9 mouse cellular contexts compared by ENCODE assay signal in the genomic region with DNA sequence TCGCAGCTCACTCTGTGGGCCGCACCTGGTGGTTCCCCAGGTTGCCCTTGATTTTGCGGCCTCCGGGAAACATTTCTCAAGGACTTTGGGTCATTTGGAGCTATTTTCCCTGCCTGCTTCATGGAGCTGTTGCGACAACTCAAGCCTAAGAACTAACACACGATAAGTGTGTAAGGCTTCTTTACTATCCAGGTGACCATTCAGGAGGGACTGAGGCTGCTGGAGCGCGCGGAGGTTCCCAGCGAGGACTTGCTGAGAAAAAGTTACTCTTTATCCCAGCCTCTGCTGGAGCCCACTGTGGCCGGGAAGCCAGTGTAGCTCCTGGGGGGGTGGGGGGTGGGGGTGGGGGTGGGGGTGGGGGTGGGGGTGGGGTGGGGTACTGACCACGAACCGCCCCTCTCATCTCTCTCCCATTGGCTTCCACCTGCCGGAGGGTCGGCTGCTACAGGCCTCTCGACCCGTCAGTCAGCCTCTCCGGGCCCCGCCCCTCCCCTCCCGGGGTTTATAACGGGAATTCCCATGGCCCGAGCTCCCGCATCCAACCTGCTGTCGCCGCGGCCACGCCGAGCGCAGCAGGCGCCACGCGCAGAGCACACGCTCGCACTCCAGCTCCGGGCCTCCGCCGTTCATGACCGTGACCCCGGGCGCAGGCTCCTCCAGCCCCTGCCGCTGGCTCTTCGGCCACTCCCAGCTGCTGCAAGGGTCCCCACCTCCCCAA. TPM values are rescaled to one million over a fixed set of nuclear protein-coding genes. Genes with fewer than 3 reads are reported as not detected.
DNase-seq lines count a peak whose midpoint lies in the region; ATAC-seq and TF ChIP-seq lines count a peak whose summit lies in the region.
"Had no signal": no experiment of that assay in that cellular context is flagged by ENCODE, and none has a peak within 500 bp of the region (broad histone marks: within the 10 kb centered on the region; RNA-seq: fewer than 3 reads in every experiment).

A gene (plus strand): TSS at position 532 of the 718 bp plus-strand sequence.

- intact Hi-C loops in gastrocnemius, postnatal 14 days (cut with DNase I; ENCODE audit: low total_unique reads): no loop called here

- 0 out of 2 replicates have a peak, but pooled peaks have one; percentile 31 for ATAC-seq in intestine, postnatal 0 days
- peak; percentile 90 for ATAC-seq in neural tube, embryonic 12.5 days (ENCODE audit: low FRiP score, low read depth)

- WGBS in intestine, postnatal 0 days: 5% methylated on average over 40 of the region's 42 CpGs
- WGBS in limb, embryonic 10.5 days: 5% methylated on average over 40 of the region's 42 CpGs
- WGBS in neural tube, embryonic 12.5 days: 5% methylated on average over 41 of the region's 42 CpGs

- no peak within 1 kb of the TSS for H3K9ac ChIP-seq in intestine, postnatal 0 days (ENCODE audit: low read depth, low read length)
- peak within 1 kb of the TSS; percentile 65 for H3K9ac ChIP-seq in neural tube, embryonic 12.5 days

- H3K9me3 ChIP-seq in intestine, postnatal 0 days (ENCODE audit: control insufficient read depth): no peaks in the 10 kb centered on the region
- no peaks in the 10 kb centered on the region for H3K9me3 ChIP-seq in limb, embryonic 10.5 days (replicated peaks)
- H3K9me3 ChIP-seq in neural tube, embryonic 12.5 days: no peaks in the 10 kb centered on the region

- TF ChIP-seq CTCF in intestine, postnatal 0 days (IDR thresholded peaks at IDR 0.05; ENCODE audit: low read depth): no peak

- no peaks in the 10 kb centered on the region for H3K36me3 ChIP-seq in intestine, postnatal 0 days (ENCODE audit: control insufficient read depth, insufficient read depth)
- H3K36me3 ChIP-seq in limb, embryonic 10.5 days: peaks cover 6% of the 10 kb centered on the region
- H3K36me3 ChIP-seq in neural tube, embryonic 12.5 days: no peaks in the 10 kb centered on the region

- DNase-seq in lung, adult 18-20 months: peak; percentile 10 to 12
- DNase-seq in lung, postnatal 14 days: no peak
- peak; percentile 78 for DNase-seq in embryo, embryonic 10 days (ENCODE audit: low spot score)
- DNase-seq in gastrocnemius, postnatal 14 days: peak; percentile 55
- DNase-seq in limb, embryonic 10.5 days (ENCODE audit: low spot score): peak; percentile 85
- peak; percentile 71 for DNase-seq in thymus, postnatal 25 days

- peak within 1 kb of the TSS; percentile 40 for H3K4me3 ChIP-seq in intestine, postnatal 0 days (ENCODE audit: low read depth, low read length)
- peak within 1 kb of the TSS; percentile 79 for H3K4me3 ChIP-seq in limb, embryonic 10.5 days
- H3K4me3 ChIP-seq in neural tube, embryonic 12.5 days: peak within 1 kb of the TSS; percentile 75
- H3K4me3 ChIP-seq: myocyte had no signal

- H3K27me3 ChIP-seq in intestine, postnatal 0 days (replicated peaks; ENCODE audit: control insufficient read depth, insufficient read depth, low read length): peaks cover 29% of the 10 kb centered on the region
- peaks cover 42% of the 10 kb centered on the region for H3K27me3 ChIP-seq in limb, embryonic 10.5 days (ENCODE audit: low read depth, poor library complexity, severe bottlenecking)
- peaks cover 18% of the 10 kb centered on the region for H3K27me3 ChIP-seq in neural tube, embryonic 12.5 days (replicated peaks)

- no peaks in the 10 kb centered on the region for H3K4me1 ChIP-seq in intestine, postnatal 0 days (replicated peaks; ENCODE audit: control insufficient read depth, insufficient read depth, low read length)
- peaks cover 51% of the 10 kb centered on the region for H3K4me1 ChIP-seq in limb, embryonic 10.5 days
- H3K4me1 ChIP-seq in neural tube, embryonic 12.5 days: peaks cover 29% of the 10 kb centered on the region; the same call in 1 of the 2 replicates

- H3K27ac ChIP-seq in intestine, postnatal 0 days (ENCODE audit: low read depth, low read length): no peak within 1 kb of the TSS
- peak within 1 kb of the TSS; percentile 83 for H3K27ac ChIP-seq in limb, embryonic 10.5 days
- H3K27ac ChIP-seq in neural tube, embryonic 12.5 days: no peak within 1 kb of the TSS

- H3K4me2 ChIP-seq in intestine, postnatal 0 days (replicated peaks; ENCODE audit: low read depth): peak within 1 kb of the TSS; percentile 70
- peak within 1 kb of the TSS; percentile 98 for H3K4me2 ChIP-seq in neural tube, embryonic 12.5 days (replicated peaks)

RNA-seq across cellular contexts. Expression of the gene that starts here (rescaled TPM):
- 1 to 10 TPM in 1 of 2 experiments, under 1 TPM in 1; 0.71 to 1.1 TPM for total RNA-seq in gastrocnemius, postnatal 14 days (2021)
- polyA plus RNA-seq in intestine, postnatal 0 days (2015; fragmentation: Nextera tagmentation; extraction: Ambion mirVana): 3.9 and 4.6 TPM in 2 replicates
- 24.2 and 29.6 TPM in 2 replicates for polyA plus RNA-seq in limb, embryonic 10.5 days (2016; fragmentation: Nextera tagmentation; extraction: Ambion mirVana)
- 14.7 and 20.7 TPM in 2 replicates for polyA plus RNA-seq in neural tube, embryonic 12.5 days (2016; fragmentation: Nextera tagmentation; extraction: Ambion mirVana)
